Mouse (Mus musculus) heart, adult 2 months (tissue): Measurements from ENCODE around the gene Fpr-rs6. TPM values are rescaled to one million over a fixed set of nuclear protein-coding genes. Genes with fewer than 3 reads are reported as not detected.

Experiments used
- DNase-seq, 2 experiments: peaks; one replicate each; pipeline ENCODE4 v3.0.0; 2021
- H3K27ac ChIP-seq: fragments of 200-600 bp; 2 replicates; pipeline ENCODE4 v1.8.1; 2022
- H3K27me3 ChIP-seq: fragments of 200-500 bp; 2 replicates; pipeline ENCODE4 v1.6.1; 2012; ENCODE audit warnings: mild to moderate bottlenecking, low read length, inconsistent platforms, mixed read lengths; ENCODE audit not compliant: control insufficient read depth, insufficient read depth
- H3K36me3 ChIP-seq: fragments of 200-500 bp; 2 replicates; pipeline ENCODE4 v1.6.1; 2012; ENCODE audit warnings: low read length, inconsistent platforms; ENCODE audit not compliant: control insufficient read depth, insufficient read depth
- H3K4me1 ChIP-seq: fragments of 200-500 bp; 2 replicates; pipeline ENCODE4 v1.6.1; 2011; ENCODE audit warnings: low read length; ENCODE audit not compliant: control insufficient read depth, insufficient read depth
- H3K4me3 ChIP-seq: fragments of 200-600 bp; 2 replicates; pipeline ENCODE4 v1.8.1; 2022
- H3K79me2 ChIP-seq: fragments of 200-500 bp; replicated peaks from 2 replicates; pipeline ENCODE4 v1.6.1; 2012; ENCODE audit warnings: mild to moderate bottlenecking, inconsistent platforms, low read length, moderate library complexity, mixed read lengths; ENCODE audit not compliant: control insufficient read depth, insufficient read depth
- H3K9ac ChIP-seq: fragments of 200-500 bp; 2 replicates; pipeline ENCODE4 v1.6.1; 2012; ENCODE audit warnings: low read depth, mild to moderate bottlenecking, control low read depth, inconsistent platforms, low read length, mixed read lengths
- CTCF ChIP-seq: fragments of 200-600 bp; IDR thresholded peaks from 2 replicates; pipeline ENCODE4 v1.8.1; 2022; ENCODE audit warnings: antibody characterized with exemption, mild to moderate bottlenecking, moderate library complexity
- EP300 ChIP-seq: fragments of 200-500 bp; IDR thresholded peaks from 2 replicates; pipeline ENCODE4 v1.6.1; 2011; ENCODE audit warnings: low read depth, low read length, control low read depth; ENCODE audit not compliant: insufficient read depth
- POLR2A ChIP-seq: fragments of 200-500 bp; IDR thresholded peaks from 2 replicates; pipeline ENCODE4 v1.6.1; 2011; ENCODE audit warnings: mild to moderate bottlenecking, low read depth, low read length, control low read depth; ENCODE audit not compliant: insufficient read depth
- intact Hi-C: fragments of 180-260 bp; cut with DNase I; formaldehyde crosslinking; loops from one replicate; pipeline ENCODE4 v1.15.1; 2025
- long read RNA-seq: library from polyadenylated mRNA; stranded (forward); transcript quantifications from one replicate; pipeline ENCODE4 v2.0.0, GENCODE M21; 2021
- polyA plus RNA-seq: library from polyadenylated mRNA; depleted of rRNA; stranded (reverse); fragments of >200 nt; gene quantifications from 2 replicates; pipeline ENCODE4 v1.2.3, GENCODE M21; 2012; rRNA removed
- total RNA-seq, 2 experiments: library from RNA; stranded (reverse); gene quantifications; 2 replicates each; pipeline ENCODE4 v1.2.3; 2021

Fpr-rs6 gene
- total RNA-seq (not detected), polyA plus RNA-seq (not detected in 2 replicates)
- long read RNA-seq: 0 reads

- H3K4me1 ChIP-seq: no peaks in the 10 kb centered on the region
- no peak within 1 kb of the TSS for H3K9ac ChIP-seq
- H3K36me3 ChIP-seq: no peaks in the 10 kb centered on the region
- H3K27me3 ChIP-seq: no peaks in the 10 kb centered on the region
- DNase-seq: no peak
- intact Hi-C loops: no loop called here
- no peak for TF ChIP-seq POLR2A
- no peak for TF ChIP-seq EP300
- TF ChIP-seq CTCF: no peak
- no peaks in the 10 kb centered on the region for H3K79me2 ChIP-seq
- no peak within 1 kb of the TSS for H3K27ac ChIP-seq
- H3K4me3 ChIP-seq: no peak within 1 kb of the TSS
Measured at GRCm38 (mm10) chr17:20182997-20183396, at the start of gene Fpr-rs6. Fpr-rs6 (minus strand) TSS chr17:20183097.

Other genes starting within 250 kb of the Fpr-rs6 start
- not detected for gene Vmn2r104, start 134.8 kb downstream of the Fpr-rs6 start, total RNA-seq
- not detected in 2 replicates for gene Vmn2r104, start 134.8 kb downstream of the Fpr-rs6 start, polyA plus RNA-seq
- not detected for gene Fpr-rs7, start 68.9 kb downstream of the Fpr-rs6 start, total RNA-seq
- gene Fpr-rs7, start 68.9 kb downstream of the Fpr-rs6 start, polyA plus RNA-seq: not detected in 2 replicates
- not detected for gene Vmn2r105, start 52.0 kb upstream of the Fpr-rs6 start, total RNA-seq
- gene Vmn2r105, start 52.0 kb upstream of the Fpr-rs6 start, polyA plus RNA-seq: not detected in 2 replicates
- not detected for gene Vmn2r106, start 102.5 kb upstream of the Fpr-rs6 start, total RNA-seq
- gene Vmn2r106, start 102.5 kb upstream of the Fpr-rs6 start, polyA plus RNA-seq: not detected in 2 replicates
- not detected for gene Vmn2r107, start 162.1 kb upstream of the Fpr-rs6 start, total RNA-seq
- not detected in 2 replicates for gene Vmn2r107, start 162.1 kb upstream of the Fpr-rs6 start, polyA plus RNA-seq
- not detected for gene Vmn1r224, start 231.0 kb upstream of the Fpr-rs6 start, total RNA-seq
- gene Vmn1r224, start 231.0 kb upstream of the Fpr-rs6 start, polyA plus RNA-seq: not detected in 2 replicates